Mouse (Mus musculus) spleen, postnatal 36 days (tissue): ENCODE results near the gene Pde5a.

Source experiments
- DNase-seq, 2 experiments: peaks; one replicate each; pipeline ENCODE4 v3.0.0; 2022; ENCODE audit warnings: low spot score in 2 of 2, mixed read lengths in 1 of 2

Gene Pde5a

GRCm38 (mm10) chr3:122848410-122849034, 119.8 kb downstream of the Pde5a start:
- DNase-seq, result no peak

- no peak for DNase-seq
Observed at GRCm38 (mm10) chr3:122855149-122855548, 126.4 kb downstream of the Pde5a start.

GRCm38 (mm10) chr3:122859829-122860228, 131.1 kb downstream of the Pde5a start:
- DNase-seq, result no peak

GRCm38 (mm10) chr3:122860573-122861498, 132.1 kb downstream of the Pde5a start:
- DNase-seq, result no peak

- no peak for DNase-seq
Observed at GRCm38 (mm10) chr3:122865092-122865491, 136.3 kb downstream of the Pde5a start.

GRCm38 (mm10) chr3:122868270-122868669, 139.5 kb downstream of the Pde5a start:
- DNase-seq, result no peak

GRCm38 (mm10) chr3:122871596-122871995, 142.8 kb downstream of the Pde5a start:
- no peak for DNase-seq

- DNase-seq, result no peak
Observed at GRCm38 (mm10) chr3:122876870-122877269, 148.1 kb downstream of the Pde5a start.

- DNase-seq, result no peak
Observed at GRCm38 (mm10) chr3:122877543-122877942, 148.8 kb downstream of the Pde5a start.

GRCm38 (mm10) chr3:122878705-122879315, 150.1 kb downstream of the Pde5a start:
- DNase-seq, result no peak

GRCm38 (mm10) chr3:122887505-122888301, 159.0 kb downstream of the Pde5a start:
- no peak for DNase-seq

- no peak for DNase-seq
Observed at GRCm38 (mm10) chr3:122888371-122888819, 159.6 kb downstream of the Pde5a start.

GRCm38 (mm10) chr3:122894772-122895171, 166.0 kb downstream of the Pde5a start, which contains the start of gene Fabp2:
Gene Fabp2 (plus strand): TSS chr3:122895072.
- no peak for DNase-seq

GRCm38 (mm10) chr3:122895189-122895731, 166.5 kb downstream of the Pde5a start:
- no peak for DNase-seq

- no peak for DNase-seq
Observed at GRCm38 (mm10) chr3:122898254-122898653, 169.5 kb downstream of the Pde5a start.

- DNase-seq, result no peak
Observed at GRCm38 (mm10) chr3:122903746-122904433, 175.1 kb downstream of the Pde5a start.

- no peak for DNase-seq
Observed at GRCm38 (mm10) chr3:122907841-122908240, 179.1 kb downstream of the Pde5a start.
